In genomic region chr12:30083971-30084370, GRCm38 (mm10) we compare ENCODE assay signal across 25 mouse cellular contexts. TPM values are rescaled to one million over a fixed set of nuclear protein-coding genes. Genes with fewer than 3 reads are reported as not detected.
"Had no signal": no experiment of that assay in that cellular context is flagged by ENCODE, and none has a peak within 500 bp of the region (broad histone marks: within the 10 kb centered on the region; RNA-seq: fewer than 3 reads in every experiment).

No protein-coding gene starts in this region.

- H3K27me3 ChIP-seq: limb, embryonic 13.5 days; liver, embryonic 12.5 days; liver, embryonic 15.5 days; lung, embryonic 15.5 days; megakaryocyte, embryonic 14.5 days; midbrain, embryonic 13.5 days; neural tube, embryonic 13.5 days had no signal

- H3K4me1 ChIP-seq: limb, embryonic 10.5 days; limb, embryonic 13.5 days; liver, embryonic 12.5 days; liver, embryonic 15.5 days; lung, embryonic 15.5 days; megakaryocyte, embryonic 14.5 days; midbrain, embryonic 10.5 days; midbrain, embryonic 13.5 days; neural tube, embryonic 13.5 days had no signal

- ATAC-seq: liver, embryonic 12.5 days; midbrain, embryonic 13.5 days; midbrain, embryonic 16.5 days had no signal

- H3K4me2 ChIP-seq: limb, embryonic 13.5 days; liver, embryonic 12.5 days; liver, embryonic 15.5 days; lung, embryonic 15.5 days; midbrain, embryonic 13.5 days; neural tube, embryonic 13.5 days had no signal

- H3K4me3 ChIP-seq: layer of hippocampus, adult 2 months; limb, embryonic 10.5 days; limb, embryonic 13.5 days; liver, embryonic 12.5 days; liver, embryonic 15.5 days; lung, embryonic 15.5 days; megakaryocyte, embryonic 14.5 days; midbrain, embryonic 10.5 days; midbrain, embryonic 13.5 days; myocyte; neural tube, embryonic 13.5 days had no signal

- H3K27ac ChIP-seq: kidney, postnatal 0 days; layer of hippocampus, adult 2 months; limb, embryonic 10.5 days; limb, embryonic 13.5 days; liver, embryonic 12.5 days; liver, embryonic 15.5 days; lung, embryonic 15.5 days; midbrain, embryonic 10.5 days; midbrain, embryonic 13.5 days; neural tube, embryonic 13.5 days had no signal

- H3K36me3 ChIP-seq: limb, embryonic 10.5 days; limb, embryonic 13.5 days; liver, embryonic 12.5 days; liver, embryonic 15.5 days; lung, embryonic 15.5 days; midbrain, embryonic 10.5 days; midbrain, embryonic 13.5 days; neural tube, embryonic 13.5 days had no signal

- H3K9me3 ChIP-seq: limb, embryonic 10.5 days; limb, embryonic 13.5 days; liver, embryonic 12.5 days; liver, embryonic 15.5 days; lung, embryonic 15.5 days; midbrain, embryonic 10.5 days had no signal

- H3K9ac ChIP-seq: limb, embryonic 13.5 days; liver, embryonic 12.5 days; liver, embryonic 15.5 days; lung, embryonic 15.5 days; midbrain, embryonic 13.5 days; neural tube, embryonic 13.5 days had no signal

- DNase-seq: layer of hippocampus, adult 9-11 months; liver; lung, adult 18-20 months; lung, postnatal 10 days; lung, postnatal 36 days; retina, postnatal 1 day; thymus, adult 18-20 months; thymus, postnatal 36 days had no signal

RNA-seq across cellular contexts. Expression of gene Tpo, which starts 48.5 kb away (rescaled TPM):
- total RNA-seq: monocyte, adult 5-6 weeks; neutrophil, adult 5-6 weeks had no signal
- polyA plus RNA-seq: kidney, postnatal 0 days; limb, embryonic 10.5 days; limb, embryonic 13.5 days; liver, embryonic 12.5 days; liver, embryonic 15.5 days; lung, embryonic 15.5 days; midbrain, embryonic 10.5 days; myocyte; neural tube, embryonic 13.5 days; spleen, adult 2 months; stomach, embryonic 16.5 days had no signal
